Mouse (Mus musculus) gastrocnemius, adult 2 months (tissue): ENCODE data around the gene Vars. TPM values are rescaled to one million over a fixed set of nuclear protein-coding genes. Genes with fewer than 3 reads are reported as not detected.
"Not testable (repeated sequence)": the region's sequence is repeated elsewhere in the genome, so short reads cannot be mapped to it uniquely, and the experiment has no call there.

Source experiments
- DNase-seq: peaks from one replicate; pipeline ENCODE4 v3.0.0; 2022
- H3K27ac ChIP-seq: fragments of 200-600 bp; 2 replicates; pipeline ENCODE4 v1.8.1; 2022; ENCODE audit warnings: mild to moderate bottlenecking
- H3K4me3 ChIP-seq: fragments of 200-600 bp; 2 replicates; pipeline ENCODE4 v1.8.1; 2022; ENCODE audit warnings: mild to moderate bottlenecking, moderate library complexity
- CTCF ChIP-seq: fragments of 200-600 bp; IDR thresholded peaks from 2 replicates; pipeline ENCODE4 v1.8.1; 2022; ENCODE audit warnings: antibody characterized with exemption, mild to moderate bottlenecking, moderate library complexity
- intact Hi-C: fragments of 180-260 bp; cut with DNase I; formaldehyde crosslinking; loops from one replicate; pipeline ENCODE4 v1.15.1; 2025
- total RNA-seq, 2 experiments: library from RNA; stranded (reverse); gene quantifications; 2 replicates each; pipeline ENCODE4 v1.2.3; 2021

Gene Vars
- total RNA-seq, 2 experiments from 2014 or later, result 31.0 to 35.2 TPM

DNA sequence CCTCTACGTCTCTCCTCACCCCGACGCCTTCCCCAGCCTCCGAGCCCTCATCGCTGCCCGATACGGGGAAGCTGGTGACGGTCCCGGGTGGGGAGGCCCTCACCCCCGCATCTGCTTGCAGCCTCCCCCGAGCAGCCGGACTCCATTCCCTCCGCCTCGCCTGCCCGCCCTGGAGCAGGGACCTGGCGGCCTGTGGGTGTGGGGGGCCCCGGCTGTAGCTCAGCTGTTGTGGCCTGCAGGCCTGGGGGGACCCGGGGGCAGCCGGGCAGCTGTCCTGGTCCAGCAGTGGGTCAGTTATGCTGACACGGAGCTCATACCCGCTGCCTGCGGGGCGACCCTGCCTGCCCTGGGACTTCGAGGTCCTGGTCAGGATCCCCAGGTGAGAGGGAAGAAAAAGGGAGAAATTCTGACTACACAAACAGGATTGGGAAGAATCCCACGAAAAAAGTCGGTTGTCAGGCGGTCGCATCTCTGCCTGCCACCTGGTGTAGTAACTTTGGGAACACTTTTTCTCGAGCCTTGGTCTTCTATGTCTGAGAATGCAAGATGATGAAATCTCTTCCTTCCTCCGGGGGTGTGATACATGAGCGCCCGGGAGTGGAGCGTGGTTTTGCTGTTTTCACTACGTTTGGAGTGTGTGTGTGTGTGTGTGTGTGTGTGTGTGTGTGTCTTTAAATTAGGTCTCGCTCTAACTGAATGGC is 815 bp downstream of the Vars start:
- H3K4me3 ChIP-seq, result peak overlapping the region; percentile 96
- intact Hi-C loops, result no loop called here
- peak; percentile 47 for DNase-seq
- H3K27ac ChIP-seq, result peak overlapping the region; percentile 99
- no peak for TF ChIP-seq CTCF

DNA sequence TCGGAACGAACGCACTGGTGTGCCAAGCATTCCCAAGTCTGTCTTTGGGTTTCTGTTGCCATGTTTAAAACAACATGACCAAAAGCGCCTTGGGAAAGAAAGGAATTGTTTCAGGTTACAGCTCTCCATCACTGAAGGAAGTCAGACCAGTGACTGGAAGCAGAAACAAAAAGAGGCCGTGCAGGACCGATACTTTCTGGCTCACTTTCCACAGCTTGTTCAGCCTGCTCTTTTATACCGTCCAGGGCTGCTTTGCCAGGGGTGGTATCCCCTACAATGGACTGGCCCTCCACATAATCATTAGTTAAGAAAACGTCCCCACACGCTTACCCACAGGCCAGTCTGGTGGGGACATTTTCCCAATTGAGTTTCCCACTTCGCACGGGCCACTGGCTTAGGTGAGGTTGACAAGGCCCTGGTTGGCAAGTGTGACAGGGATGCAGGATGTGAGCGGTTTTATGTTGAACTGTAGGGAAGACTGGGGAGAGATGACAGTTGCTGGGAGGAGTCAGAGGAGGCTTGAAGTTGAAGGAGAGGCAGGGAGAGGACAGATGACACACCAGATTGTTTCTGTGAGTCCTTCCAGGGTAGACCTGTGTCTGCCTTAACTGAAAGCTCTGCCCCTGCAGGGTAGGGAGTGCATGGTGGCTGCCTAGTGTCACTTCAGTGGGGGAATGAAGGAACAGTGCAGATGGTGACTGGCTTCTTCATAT is 1.5 kb downstream of the Vars start:
- Histone ChIP-seq H3K4me3 (peak overlapping the region; percentile 96), H3K27ac (peak overlapping the region; percentile 99)
- DNase-seq, result no peak
- intact Hi-C loops, result no loop called here
- no peak for TF ChIP-seq CTCF

DNA sequence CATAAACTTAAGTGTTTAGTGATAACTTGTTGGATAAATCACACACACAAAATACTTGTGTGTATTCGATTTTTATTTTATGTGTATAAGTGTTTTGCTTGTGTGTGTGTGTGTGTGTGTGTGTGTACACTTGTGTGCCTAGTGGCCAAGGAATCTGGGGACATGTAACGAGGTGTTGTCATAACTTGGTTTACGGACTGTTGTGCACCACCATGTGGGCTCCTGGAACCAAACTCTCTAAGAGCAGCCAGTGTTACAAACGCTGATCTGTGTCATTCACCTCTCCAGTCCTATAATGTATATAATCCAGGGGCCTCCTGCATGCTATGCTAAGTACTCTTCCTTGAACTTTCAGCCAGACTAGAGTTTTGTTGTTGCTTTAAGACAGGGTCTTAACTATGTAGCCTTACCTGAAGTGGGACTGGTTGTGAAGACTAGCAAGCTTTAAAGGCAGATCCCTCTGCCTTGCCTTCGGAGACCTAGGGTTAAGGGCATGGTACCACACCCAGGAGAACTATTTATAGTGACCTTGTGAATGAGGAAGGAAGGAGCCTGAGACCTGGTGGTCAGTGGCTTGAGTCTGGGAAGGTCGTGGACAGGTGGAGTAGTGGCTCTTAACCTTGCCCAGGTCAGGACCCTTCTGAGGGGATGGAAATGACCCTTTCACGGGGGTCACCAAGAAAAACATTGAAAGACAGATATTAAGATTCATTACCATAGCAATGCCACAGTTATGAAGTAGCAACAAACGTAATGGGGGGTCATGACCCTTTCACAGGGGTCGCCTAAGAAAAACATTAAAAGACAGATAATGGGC is 2.4 kb downstream of the Vars start:
- Histone ChIP-seq H3K4me3 (no peak overlapping the region), H3K27ac (no peak overlapping the region)
- no peak for DNase-seq
- intact Hi-C loops, result no loop called here
- TF ChIP-seq CTCF, result no peak

DNA sequence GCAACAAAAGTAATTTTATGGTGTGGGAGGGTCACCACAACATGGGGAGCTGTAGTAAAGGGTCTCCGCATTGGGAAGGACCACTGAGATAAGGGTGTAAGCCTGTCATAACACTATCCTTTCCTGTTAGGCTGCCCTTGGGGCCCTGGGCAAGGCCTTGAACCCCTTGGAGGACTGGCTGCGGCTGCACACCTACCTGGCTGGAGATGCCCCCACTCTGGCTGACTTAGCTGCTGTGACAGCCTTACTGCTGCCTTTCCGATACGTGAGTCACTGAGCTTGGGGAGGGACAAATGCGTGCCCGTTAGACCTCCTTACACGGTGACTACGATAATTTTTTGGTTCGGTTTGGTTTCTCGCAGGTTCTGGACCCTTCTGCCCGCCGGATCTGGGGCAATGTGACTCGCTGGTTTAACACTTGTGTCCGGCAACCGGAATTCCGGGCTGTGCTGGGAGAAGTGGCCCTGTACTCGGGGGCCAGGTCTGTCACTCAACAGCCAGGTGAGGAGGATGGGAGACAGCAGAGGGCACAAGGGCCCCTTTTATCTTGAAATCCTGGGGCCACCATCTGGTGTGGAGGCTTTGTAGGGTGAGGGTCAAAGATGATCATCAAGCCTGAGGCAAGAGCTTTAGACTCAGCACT is 3.4 kb downstream of the Vars start:
- intact Hi-C loops, result no loop called here
- H3K4me3 ChIP-seq, result no peak overlapping the region

DNA sequence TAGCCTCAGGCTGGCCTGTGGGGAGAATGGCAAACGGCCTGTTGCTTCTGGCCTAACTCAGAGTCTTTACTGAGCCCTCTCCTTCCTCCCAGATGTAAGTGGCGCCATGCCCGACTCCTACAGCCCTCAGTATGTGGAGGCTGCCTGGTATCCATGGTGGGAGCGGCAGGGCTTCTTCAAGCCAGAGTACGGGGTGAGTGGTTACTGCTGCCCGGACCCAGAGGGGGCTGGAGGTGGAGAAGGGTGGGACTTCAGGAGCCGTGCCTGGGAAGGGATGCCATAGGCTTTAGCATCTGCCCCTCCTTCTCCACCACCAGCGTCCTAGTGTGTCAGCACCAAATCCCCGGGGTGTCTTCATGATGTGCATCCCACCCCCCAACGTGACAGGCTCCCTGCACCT is 4.4 kb downstream of the Vars start:
- peak; percentile 13 for DNase-seq
- intact Hi-C loops, result no loop called here
- H3K27ac ChIP-seq, result no peak overlapping the region
- no peak overlapping the region for H3K4me3 ChIP-seq
- TF ChIP-seq CTCF, result no peak

More for the DNA sequence above, 3.4 kb downstream of the Vars start:
- no peak for TF ChIP-seq CTCF
- no peak overlapping the region for H3K27ac ChIP-seq
- peak; percentile 15 for DNase-seq

DNA sequence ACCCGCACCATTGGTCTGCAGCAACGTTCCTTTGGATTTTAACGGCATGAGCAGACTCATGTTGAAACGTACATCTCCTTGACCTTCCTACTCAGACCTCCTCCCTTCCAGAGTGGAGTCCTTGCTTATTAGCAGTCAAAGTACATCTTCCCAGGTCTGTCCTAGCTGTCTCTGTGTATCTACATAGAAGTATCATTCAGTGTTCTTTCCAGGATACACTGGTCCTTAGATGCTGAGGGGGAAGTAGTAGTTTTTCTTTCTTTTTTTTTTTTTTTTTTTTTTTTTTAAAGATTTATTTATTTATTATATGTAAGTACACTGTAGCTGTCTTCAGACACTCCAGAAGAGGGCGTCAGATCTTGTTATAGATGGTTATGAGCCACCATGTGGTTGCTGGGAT is 5.1 kb downstream of the Vars start:
- intact Hi-C loops, H3K4me3 ChIP-seq, H3K27ac ChIP-seq, DNase-seq: not testable (repeated sequence)

DNA sequence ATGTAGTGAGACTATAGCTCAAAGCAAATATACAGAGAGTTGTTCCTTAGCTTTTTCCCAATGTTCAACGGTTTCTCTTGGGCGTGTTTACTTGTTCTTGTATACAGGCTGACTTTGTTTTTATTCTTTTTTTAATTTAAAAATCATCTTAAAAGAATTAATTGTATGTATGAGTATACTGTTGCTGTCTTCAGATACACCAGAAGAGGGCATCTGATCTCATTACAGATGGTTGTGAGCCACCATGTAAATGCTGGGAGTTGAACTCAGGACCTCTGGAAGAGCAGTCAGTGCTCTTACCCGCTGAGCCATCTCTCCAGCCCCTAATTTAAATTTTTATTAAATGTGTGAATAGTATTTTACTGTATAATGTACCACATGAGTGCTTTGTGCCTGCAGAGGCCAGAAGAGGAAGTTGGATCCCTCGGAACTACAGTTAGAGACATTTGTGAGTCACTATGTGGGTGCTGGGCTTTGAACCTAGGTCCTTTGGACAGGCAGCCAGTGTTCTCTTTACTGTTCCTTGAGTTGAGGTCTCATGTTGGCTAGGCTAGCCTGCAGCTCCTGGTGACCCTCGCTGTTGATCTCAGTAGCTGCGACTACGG is 6.7 kb downstream of the Vars start:
- DNase-seq, result no peak
- intact Hi-C loops, result no loop called here
- peak; percentile 26; the same call in 1 of the 2 replicates for TF ChIP-seq CTCF

DNA sequence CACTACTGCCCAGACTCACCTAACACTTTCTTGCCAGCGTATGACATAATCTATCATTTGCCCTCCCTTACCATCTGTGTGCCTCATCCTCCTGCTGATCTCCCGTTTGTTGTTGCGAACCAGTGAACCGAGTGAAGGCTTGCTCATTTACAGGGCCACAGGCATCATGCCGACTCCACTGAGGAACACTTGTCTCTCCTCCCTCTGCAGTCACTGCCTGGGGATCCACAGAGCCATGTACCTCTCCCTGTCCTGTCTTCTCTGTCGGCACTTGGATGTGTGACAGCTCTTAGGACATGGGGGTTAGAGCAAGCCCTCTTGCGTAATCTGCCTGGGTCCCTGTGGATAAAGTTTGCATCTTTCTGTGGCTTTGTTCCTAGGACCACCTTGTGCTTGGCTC is 8.8 kb downstream of the Vars start:
- DNase-seq, result peak; percentile 22
- TF ChIP-seq CTCF, result no peak
- intact Hi-C loops, result no loop called here
- Histone ChIP-seq H3K27ac (no peak overlapping the region), H3K4me3 (no peak overlapping the region)

More for the DNA sequence above, 6.7 kb downstream of the Vars start:
- Histone ChIP-seq H3K27ac (no peak overlapping the region), H3K4me3 (no peak overlapping the region)

DNA sequence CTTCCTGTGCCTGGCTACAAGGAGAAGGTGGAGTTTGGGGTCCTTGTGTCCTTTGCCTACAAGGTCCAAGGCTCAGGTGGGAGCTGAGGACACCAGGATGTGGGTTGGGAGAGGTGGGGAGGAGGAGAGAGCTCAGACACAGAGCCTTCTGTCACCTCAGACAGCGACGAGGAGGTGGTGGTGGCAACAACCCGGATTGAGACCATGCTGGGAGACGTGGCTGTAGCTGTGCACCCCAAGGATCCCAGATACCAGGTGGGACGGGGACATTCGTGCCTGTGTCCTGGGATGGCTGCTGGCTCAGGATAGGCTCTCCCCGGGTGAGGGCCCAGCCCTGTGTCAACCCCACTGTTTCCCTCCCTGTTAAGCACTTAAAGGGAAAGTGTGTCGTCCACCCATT is 10.7 kb downstream of the Vars start:
- TF ChIP-seq CTCF, result no peak
- no peak for DNase-seq
- Histone ChIP-seq H3K4me3 (no peak overlapping the region), H3K27ac (no peak overlapping the region)
- intact Hi-C loops, result no loop called here

DNA sequence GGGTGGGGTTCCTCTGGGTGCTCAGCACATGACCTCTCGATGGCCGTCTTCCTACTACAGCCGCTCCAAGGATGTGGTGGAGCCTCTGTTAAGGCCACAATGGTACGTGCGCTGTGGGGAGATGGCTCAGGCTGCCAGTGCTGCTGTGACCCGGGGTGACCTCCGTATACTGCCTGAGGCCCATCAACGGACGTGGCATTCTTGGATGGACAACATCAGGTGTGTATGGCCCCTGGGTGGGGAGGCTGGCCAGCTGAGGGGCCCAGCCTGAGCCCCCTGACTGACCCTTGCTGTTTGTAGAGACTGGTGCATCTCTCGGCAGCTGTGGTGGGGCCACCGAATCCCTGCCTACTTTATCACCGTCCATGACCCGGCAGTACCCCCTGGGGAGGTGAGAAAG is 11.6 kb downstream of the Vars start:
- Histone ChIP-seq H3K27ac (no peak overlapping the region), H3K4me3 (no peak overlapping the region)
- DNase-seq, result peak; percentile 19
- intact Hi-C loops, result no loop called here
- no peak for TF ChIP-seq CTCF

DNA sequence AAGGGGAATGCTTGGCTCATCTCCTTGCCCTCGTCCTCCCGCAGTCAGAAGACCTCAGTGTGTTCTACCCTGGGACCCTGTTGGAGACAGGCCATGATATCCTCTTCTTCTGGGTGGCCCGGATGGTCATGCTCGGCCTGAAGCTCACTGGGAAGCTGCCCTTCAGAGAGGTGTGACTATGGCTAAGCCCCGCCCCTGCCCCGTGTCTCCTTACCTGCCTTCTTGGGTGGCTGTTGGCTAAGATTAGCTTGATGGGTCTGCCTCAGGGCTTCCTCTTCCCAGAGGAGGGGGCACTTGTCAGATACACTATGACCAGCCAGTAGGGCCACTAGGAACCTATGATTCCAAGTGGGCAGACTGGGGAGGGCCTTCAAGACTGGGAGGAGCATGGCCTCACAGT is 12.4 kb downstream of the Vars start:
- Histone ChIP-seq H3K27ac (no peak overlapping the region), H3K4me3 (no peak overlapping the region)
- no peak for TF ChIP-seq CTCF
- intact Hi-C loops, result no loop called here
- peak; percentile 16 for DNase-seq

DNA sequence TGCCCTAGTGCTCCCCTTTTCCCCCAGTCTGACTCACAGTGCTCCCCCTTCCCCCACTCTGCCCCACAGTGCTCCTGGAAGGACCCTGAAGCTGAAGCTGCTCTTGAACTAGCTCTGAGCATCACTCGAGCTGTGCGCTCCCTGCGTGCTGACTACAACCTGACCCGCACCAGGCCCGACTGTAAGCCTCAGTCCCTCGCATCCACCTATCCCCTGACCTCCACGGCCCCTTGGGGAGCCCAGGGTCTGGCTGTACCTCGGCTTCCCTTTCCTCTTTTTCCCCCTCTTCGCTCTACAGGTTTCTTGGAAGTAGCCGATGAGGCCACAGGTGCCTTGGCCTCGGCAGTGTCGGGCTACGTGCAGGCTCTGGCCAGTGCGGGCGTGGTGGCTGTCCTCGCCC is 14.5 kb downstream of the Vars start:
- TF ChIP-seq CTCF, result no peak
- H3K4me3 ChIP-seq, result no peak overlapping the region
- H3K27ac ChIP-seq, result no peak overlapping the region
- intact Hi-C loops, result no loop called here
- DNase-seq, result peak; percentile 25
